Mouse (Mus musculus): ENCODE measurements at regions not wholly inside any gene's neighbourhood (a gene's known extent, or its start where the extent isn't known, plus 50 kb on each side); places are given as distances from the start of the nearest gene placed in this dataset.

GRCm38 (mm10) chr15:97578046-97578445 is 127.6 kb downstream of the Rpap3 start:
- DNase-seq (ENCODE audit: low read depth, low spot score): no peak

- DNase-seq (ENCODE audit: low read depth, low spot score): no peak
Observed at GRCm38 (mm10) chr15:97577196-97577595, 128.4 kb downstream of the Rpap3 start.

GRCm38 (mm10) chr15:97572639-97573038 is 133.0 kb downstream of the Rpap3 start:
- no peak for DNase-seq (ENCODE audit: low read depth, low spot score)

GRCm38 (mm10) chr15:97571885-97572284 is 133.7 kb downstream of the Rpap3 start:
- no peak for DNase-seq (ENCODE audit: low read depth, low spot score)

- DNase-seq (ENCODE audit: low read depth, low spot score): no peak
Observed at GRCm38 (mm10) chr15:97560096-97560495, 145.5 kb downstream of the Rpap3 start.

GRCm38 (mm10) chr15:97558725-97559124 is 146.9 kb downstream of the Rpap3 start:
- DNase-seq (ENCODE audit: low read depth, low spot score): no peak

GRCm38 (mm10) chr15:97548354-97548753 is 157.3 kb downstream of the Rpap3 start:
- no peak for DNase-seq (ENCODE audit: low read depth, low spot score)

GRCm38 (mm10) chr15:97545034-97545433 is 160.6 kb downstream of the Rpap3 start:
- no peak for DNase-seq (ENCODE audit: low read depth, low spot score)

- DNase-seq (ENCODE audit: low read depth, low spot score): no peak
Observed at GRCm38 (mm10) chr15:97541646-97542045, 164.0 kb downstream of the Rpap3 start.

GRCm38 (mm10) chr15:97536145-97536544 is 169.5 kb downstream of the Rpap3 start:
- no peak for DNase-seq (ENCODE audit: low read depth, low spot score)

GRCm38 (mm10) chr15:97534878-97535277 is 170.7 kb downstream of the Rpap3 start:
- DNase-seq (ENCODE audit: low read depth, low spot score): no peak

- no peak for DNase-seq (ENCODE audit: low read depth, low spot score)
Observed at GRCm38 (mm10) chr15:97533553-97534291, 171.9 kb downstream of the Rpap3 start.

GRCm38 (mm10) chr15:97532346-97532910 is 173.2 kb downstream of the Rpap3 start:
- DNase-seq (ENCODE audit: low read depth, low spot score): no peak

- DNase-seq (ENCODE audit: low read depth, low spot score): no peak
Observed at GRCm38 (mm10) chr15:97528291-97529050, 177.2 kb downstream of the Rpap3 start.

GRCm38 (mm10) chr15:97520395-97520794 is 185.2 kb downstream of the Rpap3 start:
- no peak for DNase-seq (ENCODE audit: low read depth, low spot score)

GRCm38 (mm10) chr15:97519919-97520345 is 185.7 kb downstream of the Rpap3 start:
- no peak for DNase-seq (ENCODE audit: low read depth, low spot score)

- DNase-seq (ENCODE audit: low read depth, low spot score): no peak
Observed at GRCm38 (mm10) chr15:97517926-97518325, 187.7 kb downstream of the Rpap3 start.

GRCm38 (mm10) chr15:97517188-97517587 is 188.4 kb downstream of the Rpap3 start:
- DNase-seq (ENCODE audit: low read depth, low spot score): no peak

- no peak for DNase-seq (ENCODE audit: low read depth, low spot score)
Observed at GRCm38 (mm10) chr15:97515773-97516172, 189.9 kb downstream of the Rpap3 start.

- no peak for DNase-seq (ENCODE audit: low read depth, low spot score)
Observed at GRCm38 (mm10) chr15:97507656-97508306, 197.8 kb downstream of the Rpap3 start.

GRCm38 (mm10) chr15:97507176-97507575 is 198.4 kb downstream of the Rpap3 start:
- no peak for DNase-seq (ENCODE audit: low read depth, low spot score)

- no peak for DNase-seq (ENCODE audit: low read depth, low spot score)
Observed at GRCm38 (mm10) chr15:97505715-97506114, 199.9 kb downstream of the Rpap3 start.
